Mouse (Mus musculus): Measurements from ENCODE around the gene BC016579.

GRCm38 (mm10) chr16:45686833-45687232, 33.0 kb upstream of the BC016579 start:
- TF ChIP-seq CTCF (IDR thresholded peaks at IDR 0.05; ENCODE audit: control insufficient read depth, insufficient read depth, insufficient read length): no peak
- no peak for TF ChIP-seq MYOD1 (IDR thresholded peaks at IDR 0.05; ENCODE audit: control insufficient read depth, insufficient read length, low read depth)
- TF ChIP-seq MAX (IDR thresholded peaks at IDR 0.05): no peak
- no peak for TF ChIP-seq FOSL1 (IDR thresholded peaks at IDR 0.05; ENCODE audit: insufficient read depth, low read length, poor library complexity, severe bottlenecking)
- TF ChIP-seq MYOG (IDR thresholded peaks at IDR 0.05; ENCODE audit: control insufficient read depth, extremely low read depth, insufficient read length): no peak

Measured in C2C12 (cell line).